Mouse (Mus musculus) kidney, embryonic 16.5 days (tissue): ENCODE data around the gene Prc1. TPM values are rescaled to one million over a fixed set of nuclear protein-coding genes. Genes with fewer than 3 reads are reported as not detected.

ENCODE experiments used
- ATAC-seq: fragments of 200-750 bp; cut with Nextera tagmentation; 2 replicates; pipeline ENCODE4 v1.8.0; 2017; ENCODE audit warnings: moderate TSS enrichment; ENCODE audit not compliant: low FRiP score, low TSS enrichment
- H3K27ac ChIP-seq: fragments of 300-500 bp; sonication (generic); 2 replicates; pipeline ENCODE4 v1.5.1; 2014; ENCODE audit warnings: low read length
- H3K27me3 ChIP-seq: fragments of 300-500 bp; sonication (generic); 2 replicates; pipeline ENCODE4 v1.6.1; 2014; ENCODE audit warnings: low read length, control low read depth, mixed read lengths; ENCODE audit not compliant: insufficient read depth
- H3K36me3 ChIP-seq: fragments of 300-500 bp; sonication (generic); 2 replicates; pipeline ENCODE4 v1.6.1; 2014; ENCODE audit warnings: low read length, control low read depth, mixed read lengths; ENCODE audit not compliant: insufficient read depth
- H3K4me1 ChIP-seq: fragments of 300-500 bp; sonication (generic); 2 replicates; pipeline ENCODE4 v1.6.1; 2014; ENCODE audit warnings: low read length, control low read depth, mixed read lengths; ENCODE audit not compliant: insufficient read depth
- H3K4me2 ChIP-seq: fragments of 300-500 bp; sonication (generic); replicated peaks from 2 replicates; pipeline ENCODE4 v1.6.1; 2014; ENCODE audit warnings: low read depth, low read length
- H3K4me3 ChIP-seq: fragments of 300-500 bp; sonication (generic); 2 replicates; pipeline ENCODE4 v1.5.1; 2014; ENCODE audit warnings: mild to moderate bottlenecking, low read length
- H3K9ac ChIP-seq: fragments of 300-500 bp; sonication (generic); replicated peaks from 2 replicates; pipeline ENCODE4 v1.6.1; 2014; ENCODE audit warnings: low read length
- H3K9me3 ChIP-seq: fragments of 300-500 bp; sonication (generic); 2 replicates; pipeline ENCODE4 v1.6.1; 2016; ENCODE audit warnings: low read length, control low read depth
- WGBS: fragments of 180-500 bp; shearing (Covaris S2); extraction: QIAGEN DNeasy Blood & Tissue Kit; methylation state at CpG from one replicate; pipeline ENCODE4 v1.1.7; 2014; 5-methylcytosine and 5-hydroxymethylcytosine counted together
- polyA plus RNA-seq: library from polyadenylated mRNA; unstranded; fragments of >200 nt; fragmentation: Nextera tagmentation; extraction: Ambion mirVana; gene quantifications from 2 replicates; pipeline ENCODE4 v1.2.1, GENCODE M21; 2015

Prc1 gene
- polyA plus RNA-seq, 1 experiment from 2014 or later = 146 TPM

- H3K4me3 ChIP-seq = no peak overlapping the region
- no peak overlapping the region for H3K4me2 ChIP-seq
- no peak for ATAC-seq
- H3K36me3 ChIP-seq = peaks cover 49% of the 10 kb centered on the region
- no peaks in the 10 kb centered on the region for H3K4me1 ChIP-seq
- H3K27me3 ChIP-seq = no peaks in the 10 kb centered on the region
- H3K27ac ChIP-seq = no peak overlapping the region
- H3K9me3 ChIP-seq = no peaks in the 10 kb centered on the region
- no peak overlapping the region for H3K9ac ChIP-seq
- 88% methylated on average over 3 of the region's 3 CpGs for WGBS
Observed at GRCm38 (mm10) chr7:80281646-80282045, 12.6 kb upstream of the Prc1 start.

DNA sequence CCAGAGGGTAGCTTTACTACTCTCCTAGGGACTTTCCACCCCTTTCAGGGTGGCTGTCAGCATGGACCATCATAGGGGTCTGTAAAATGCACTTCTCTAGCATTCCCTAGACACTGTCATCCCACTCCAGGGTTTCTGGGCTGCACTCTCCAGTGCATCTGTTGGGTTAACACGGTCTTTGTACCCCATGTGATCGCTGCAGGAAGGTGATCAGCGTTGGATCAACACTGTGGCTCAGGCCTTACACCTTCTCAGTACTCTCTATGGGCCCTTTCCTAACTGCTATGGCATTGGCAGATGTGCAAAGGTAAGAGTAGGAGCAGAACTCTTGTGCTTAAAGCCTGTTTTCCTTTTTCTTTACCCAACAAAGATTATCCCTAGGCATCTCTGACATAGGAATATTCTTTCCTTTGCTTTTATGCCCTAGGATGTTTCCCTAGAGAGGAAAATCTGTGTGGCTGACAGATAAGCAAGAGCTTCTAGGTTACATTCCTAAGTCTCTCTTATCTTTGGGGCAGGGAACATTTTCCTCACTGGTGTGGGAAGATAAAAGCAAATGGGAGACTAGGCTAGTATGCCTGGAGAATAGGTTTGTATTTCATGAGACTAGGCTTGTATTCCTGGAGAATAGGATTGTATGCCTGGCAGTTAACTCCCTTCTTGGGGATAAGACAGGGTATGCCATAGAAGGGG is 10.9 kb upstream of the Prc1 start:
- Histone ChIP-seq H3K36me3 (peaks cover 59% of the 10 kb centered on the region), H3K9me3 (no peaks in the 10 kb centered on the region), H3K9ac (no peak overlapping the region), H3K27ac (no peak overlapping the region), H3K4me3 (no peak overlapping the region), H3K27me3 (no peaks in the 10 kb centered on the region), H3K4me1 (no peaks in the 10 kb centered on the region), H3K4me2 (no peak overlapping the region)
- ATAC-seq = no peak
- 91% methylated on average over 3 of the region's 3 CpGs for WGBS

DNA sequence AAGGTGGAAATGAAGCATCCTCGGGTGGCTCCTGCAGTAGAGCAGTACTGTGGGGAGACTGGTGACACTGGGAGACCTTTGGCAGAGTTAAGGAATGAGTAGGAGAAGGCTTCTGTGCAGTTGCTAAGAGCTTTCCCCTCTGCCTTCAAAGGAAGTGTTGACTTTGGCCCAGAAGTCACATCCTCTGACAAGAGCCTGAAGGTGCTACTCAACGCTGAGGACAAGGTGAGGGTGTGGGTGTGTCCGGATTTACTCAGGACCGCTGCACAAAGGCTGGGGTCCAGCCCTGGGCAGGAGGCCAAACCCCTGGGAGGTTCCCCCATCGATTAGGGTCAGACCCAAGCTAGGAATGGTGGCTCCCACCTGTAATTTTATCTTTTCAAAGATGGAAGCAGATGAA is 9.9 kb upstream of the Prc1 start:
- Histone ChIP-seq H3K4me1 (no peaks in the 10 kb centered on the region), H3K9ac (no peak overlapping the region), H3K9me3 (no peaks in the 10 kb centered on the region), H3K4me3 (no peak overlapping the region), H3K4me2 (no peak overlapping the region), H3K36me3 (peaks cover 56% of the 10 kb centered on the region), H3K27me3 (no peaks in the 10 kb centered on the region), H3K27ac (no peak overlapping the region)
- ATAC-seq = no peak
- WGBS = 88% methylated on average over 5 of the region's 5 CpGs

GRCm38 (mm10) chr7:80285725-80286124 is 8.5 kb upstream of the Prc1 start:
- Histone ChIP-seq H3K4me2 (no peak overlapping the region), H3K27ac (no peak overlapping the region), H3K9me3 (no peaks in the 10 kb centered on the region), H3K4me1 (no peaks in the 10 kb centered on the region), H3K36me3 (peaks cover 50% of the 10 kb centered on the region), H3K9ac (no peak overlapping the region), H3K4me3 (no peak overlapping the region), H3K27me3 (no peaks in the 10 kb centered on the region)
- WGBS = 96% methylated on average over 6 of the region's 6 CpGs
- ATAC-seq = no peak

- H3K4me1 ChIP-seq = no peaks in the 10 kb centered on the region
- H3K9me3 ChIP-seq = no peaks in the 10 kb centered on the region
- 74% methylated on average over 10 of the region's 10 CpGs for WGBS
- H3K4me2 ChIP-seq = no peak overlapping the region
- H3K36me3 ChIP-seq = peaks cover 50% of the 10 kb centered on the region
- no peak overlapping the region for H3K27ac ChIP-seq
- H3K27me3 ChIP-seq = no peaks in the 10 kb centered on the region
- H3K4me3 ChIP-seq = no peak overlapping the region
- ATAC-seq = no peak
- H3K9ac ChIP-seq = no peak overlapping the region
Observed at GRCm38 (mm10) chr7:80287736-80288135, 6.5 kb upstream of the Prc1 start.

DNA sequence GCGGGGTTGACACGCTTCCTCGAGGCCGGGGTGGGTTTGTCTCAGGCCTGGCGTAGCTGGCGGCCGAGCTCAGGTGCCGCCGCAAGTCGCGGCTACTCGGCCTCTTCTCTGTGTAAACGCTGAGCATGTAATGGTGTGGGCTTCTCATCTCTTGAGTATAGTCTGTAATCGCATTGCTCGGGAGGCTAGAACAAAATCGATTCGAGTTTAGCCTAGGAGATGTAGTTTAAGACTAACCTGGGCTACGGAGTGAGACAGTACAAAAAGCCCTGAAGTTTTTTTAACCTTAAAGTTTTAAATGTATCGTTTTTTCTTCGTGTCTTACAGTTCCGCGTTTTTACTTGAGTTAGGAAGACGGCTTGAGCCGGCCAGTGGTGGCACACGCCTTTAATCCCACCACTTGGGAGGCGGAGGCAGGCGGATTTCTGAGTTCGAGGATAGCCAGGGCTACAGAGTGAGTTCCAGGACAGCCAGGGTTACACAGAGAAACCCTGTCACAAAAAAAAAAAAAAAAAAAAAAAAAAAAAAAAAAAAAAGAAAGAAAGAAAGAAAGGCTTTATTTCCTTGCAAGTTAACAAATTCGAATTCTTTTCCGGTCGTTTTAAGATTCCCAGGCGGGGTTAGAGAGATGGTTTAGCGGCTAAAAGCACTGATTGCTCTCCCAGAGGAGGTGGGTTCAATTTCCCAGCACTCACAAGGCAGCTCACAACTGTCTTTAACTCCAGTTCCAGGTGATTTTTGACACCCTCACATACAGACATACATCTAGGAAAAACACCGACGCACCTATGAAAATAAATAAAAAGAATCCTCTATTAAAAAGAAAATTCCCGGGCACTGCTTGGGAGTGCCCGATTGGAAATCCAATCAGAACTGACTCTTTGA is 756 bp downstream of the Prc1 start:
- H3K36me3 ChIP-seq = peaks cover 13% of the 10 kb centered on the region; the same call in 1 of the 2 replicates
- H3K9ac ChIP-seq = peak overlapping the region; percentile 84
- no peaks in the 10 kb centered on the region for H3K9me3 ChIP-seq
- H3K4me2 ChIP-seq = peak overlapping the region; percentile 71
- 7% methylated on average over 37 of the region's 37 CpGs for WGBS
- no peaks in the 10 kb centered on the region for H3K27me3 ChIP-seq
- H3K4me3 ChIP-seq = peak overlapping the region; percentile 79
- peak; percentile 49; the same call in 1 of the 2 replicates for ATAC-seq
- peak overlapping the region; percentile 74 for H3K27ac ChIP-seq
- H3K4me1 ChIP-seq = peaks cover 28% of the 10 kb centered on the region

DNA sequence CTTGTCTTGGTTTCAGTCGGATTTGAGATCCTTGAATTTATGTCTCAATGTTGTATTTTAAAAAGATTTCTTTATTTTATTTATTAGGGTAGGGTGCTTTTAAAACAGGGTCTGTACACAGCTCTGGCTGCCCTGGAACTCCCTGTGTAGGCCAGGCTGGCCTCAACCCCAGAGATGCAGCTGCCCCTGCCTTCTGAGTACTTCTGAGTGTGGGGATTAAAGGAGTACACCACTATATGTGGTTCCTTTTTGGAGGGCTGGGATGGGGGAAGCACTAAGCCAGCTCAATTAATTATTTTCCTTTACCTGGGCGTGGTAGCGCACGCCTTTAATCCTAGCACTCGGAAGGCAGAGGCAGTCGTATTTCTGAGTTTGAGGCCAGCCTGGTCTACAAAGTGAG is 2.2 kb downstream of the Prc1 start:
- WGBS = 88% methylated on average over 6 of the region's 6 CpGs
- Histone ChIP-seq H3K4me3 (no peak overlapping the region; the same call in 1 of the 2 replicates), H3K36me3 (peaks cover 21% of the 10 kb centered on the region), H3K9ac (peak overlapping the region; percentile 16; the same call in 1 of the 2 replicates), H3K4me2 (peak overlapping the region; percentile 71; the same call in 1 of the 2 replicates), H3K9me3 (no peaks in the 10 kb centered on the region), H3K4me1 (peaks cover 28% of the 10 kb centered on the region), H3K27me3 (no peaks in the 10 kb centered on the region), H3K27ac (no peak overlapping the region)
- ATAC-seq = no peak

GRCm38 (mm10) chr7:80297041-80297440 is 2.8 kb downstream of the Prc1 start:
- WGBS = 83% methylated on average over 3 of the region's 3 CpGs
- H3K27me3 ChIP-seq = no peaks in the 10 kb centered on the region
- H3K36me3 ChIP-seq = peaks cover 26% of the 10 kb centered on the region
- H3K9ac ChIP-seq = no peak overlapping the region
- no peak for ATAC-seq
- H3K27ac ChIP-seq = no peak overlapping the region
- H3K9me3 ChIP-seq = no peaks in the 10 kb centered on the region
- H3K4me1 ChIP-seq = peaks cover 28% of the 10 kb centered on the region
- 0 out of 2 replicates have a peak overlapping the region, but pooled peaks have one; percentile 6 for H3K4me2 ChIP-seq
- H3K4me3 ChIP-seq = no peak overlapping the region

- WGBS = 89% methylated on average over 4 of the region's 4 CpGs
- H3K9ac ChIP-seq = no peak overlapping the region
- no peak overlapping the region for H3K27ac ChIP-seq
- peaks cover 25% of the 10 kb centered on the region for H3K4me1 ChIP-seq
- H3K4me3 ChIP-seq = no peak overlapping the region
- no peak for ATAC-seq
- no peaks in the 10 kb centered on the region for H3K9me3 ChIP-seq
- H3K36me3 ChIP-seq = peaks cover 38% of the 10 kb centered on the region
- H3K27me3 ChIP-seq = no peaks in the 10 kb centered on the region
- no peak overlapping the region for H3K4me2 ChIP-seq
Observed at GRCm38 (mm10) chr7:80298754-80299153, 4.5 kb downstream of the Prc1 start.

DNA sequence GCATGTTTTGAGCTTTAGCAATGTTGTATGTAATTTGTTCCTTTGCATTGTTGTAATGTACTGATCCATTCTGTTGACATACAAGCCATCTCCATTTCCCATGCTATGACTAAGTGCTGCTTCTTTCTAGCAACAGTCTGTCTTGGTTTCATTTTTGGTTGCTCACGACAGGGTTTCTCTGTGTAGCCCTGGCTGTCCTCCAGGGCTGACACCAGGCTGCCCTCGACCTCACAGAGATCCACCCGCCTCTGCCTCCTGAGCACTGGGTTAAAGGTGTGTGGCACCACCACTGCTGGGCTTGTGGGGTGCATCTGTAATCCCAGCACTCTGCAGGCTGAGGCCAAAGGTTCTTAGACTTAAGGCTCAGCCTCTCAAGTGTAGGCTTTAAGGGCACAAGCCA is 5.3 kb downstream of the Prc1 start:
- no peak for ATAC-seq
- H3K36me3 ChIP-seq = peaks cover 44% of the 10 kb centered on the region
- no peak overlapping the region for H3K4me2 ChIP-seq
- H3K27me3 ChIP-seq = no peaks in the 10 kb centered on the region
- no peaks in the 10 kb centered on the region for H3K9me3 ChIP-seq
- H3K4me3 ChIP-seq = no peak overlapping the region
- 97% methylated on average over 3 of the region's 3 CpGs for WGBS
- H3K4me1 ChIP-seq = peaks cover 23% of the 10 kb centered on the region
- H3K9ac ChIP-seq = no peak overlapping the region
- H3K27ac ChIP-seq = no peak overlapping the region
